Mouse (Mus musculus) gastrocnemius, postnatal 25 days (tissue): Measurements from ENCODE around the gene Tmem218. TPM values are rescaled to one million over a fixed set of nuclear protein-coding genes. Genes with fewer than 3 reads are reported as not detected.

Source experiments
- DNase-seq: peaks from one replicate; pipeline ENCODE4 v3.0.0; 2022
- total RNA-seq, 2 experiments: library from RNA; stranded (reverse); gene quantifications; 1 replicate in 1 of 2; 2 replicates in 1 of 2; pipeline ENCODE4 v1.2.3; 2021

Tmem218 gene
- total RNA-seq, 2 experiments from 2014 or later: 2.3 to 3.1 TPM

DNA sequence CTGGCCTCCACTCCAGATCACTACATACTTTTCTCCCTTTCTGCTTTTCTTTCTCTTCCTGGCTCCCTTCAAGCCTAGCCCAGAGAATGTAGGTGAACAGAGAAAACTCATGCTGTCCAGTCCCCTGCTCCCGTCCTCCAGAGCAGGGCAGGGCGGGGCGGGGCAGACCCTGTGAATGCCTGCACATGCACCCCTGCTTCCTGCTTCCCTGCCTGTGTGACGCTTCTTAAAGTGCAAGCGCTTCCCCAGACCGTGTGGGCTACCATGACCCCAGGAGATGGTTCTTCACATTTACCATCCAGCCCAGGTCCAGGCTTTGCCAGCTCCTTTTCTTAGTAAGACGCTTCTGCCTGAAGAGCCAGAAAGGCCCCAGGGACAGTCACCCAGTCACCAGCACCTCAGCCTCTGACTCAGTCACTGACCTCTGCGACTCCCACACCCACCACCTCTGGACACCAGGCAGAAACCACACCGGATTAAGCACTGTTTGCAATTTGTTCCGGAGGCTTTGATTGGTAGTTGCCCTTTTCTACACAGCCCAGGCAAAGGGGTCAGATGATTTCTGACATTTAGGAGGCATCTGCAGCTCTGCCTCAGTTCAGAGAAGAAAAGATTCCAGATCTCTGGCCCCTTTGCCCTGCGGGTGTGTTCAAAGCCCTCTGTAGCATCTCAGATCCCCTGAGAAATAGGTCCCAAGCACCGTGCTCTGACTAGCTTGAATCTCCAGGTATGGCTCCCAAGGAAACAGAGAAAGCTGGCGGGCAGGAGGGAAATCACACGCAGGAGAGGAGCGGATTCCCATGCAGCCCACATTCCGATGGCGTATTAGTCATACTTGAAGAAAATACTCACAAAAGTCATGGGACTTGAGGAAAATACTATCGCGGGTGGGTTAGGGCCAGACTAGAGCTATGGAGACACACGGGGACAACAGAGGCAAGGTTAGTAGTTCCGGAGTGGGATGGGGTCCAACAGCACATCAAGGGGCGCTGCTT is 24.5 kb downstream of the Tmem218 start:
- DNase-seq: no peak

DNA sequence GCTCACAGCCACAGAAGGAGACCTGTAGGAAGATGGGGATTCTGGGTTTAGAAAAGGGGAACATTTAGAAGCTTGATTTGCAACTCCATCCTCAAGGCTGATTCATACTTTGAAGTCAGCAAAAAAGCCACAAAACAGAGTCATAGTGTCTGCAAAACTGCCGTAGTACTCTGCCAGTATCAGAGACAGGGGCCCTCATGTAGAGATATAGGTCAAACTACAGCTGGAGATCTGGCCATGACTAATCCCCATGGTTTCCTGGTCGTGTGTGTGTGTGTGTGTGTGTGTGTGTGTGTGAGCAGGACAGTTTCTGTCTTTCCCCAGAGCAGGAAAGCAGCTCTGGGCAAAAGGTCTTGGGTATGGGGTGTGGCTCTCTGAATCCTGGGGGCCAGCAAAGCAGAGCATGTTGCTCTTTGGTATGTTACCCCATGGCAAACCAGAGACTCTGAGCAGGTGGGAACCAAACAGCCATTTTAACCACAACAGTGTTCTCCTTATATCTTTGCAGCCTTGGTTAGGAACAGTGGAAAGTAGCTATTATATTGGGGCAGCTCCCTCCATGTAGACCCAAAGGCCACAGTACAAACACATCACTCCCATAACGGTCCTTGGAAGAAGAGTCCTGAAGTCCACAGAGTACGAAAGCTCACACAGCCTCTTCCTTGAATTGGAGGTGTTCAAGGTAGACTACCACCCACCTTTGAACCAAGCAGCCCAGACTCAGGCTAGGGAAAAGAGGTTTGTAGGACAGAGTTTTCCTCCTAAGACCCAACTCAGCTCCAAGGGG is 28.1 kb downstream of the Tmem218 start:
- DNase-seq: no peak

DNA sequence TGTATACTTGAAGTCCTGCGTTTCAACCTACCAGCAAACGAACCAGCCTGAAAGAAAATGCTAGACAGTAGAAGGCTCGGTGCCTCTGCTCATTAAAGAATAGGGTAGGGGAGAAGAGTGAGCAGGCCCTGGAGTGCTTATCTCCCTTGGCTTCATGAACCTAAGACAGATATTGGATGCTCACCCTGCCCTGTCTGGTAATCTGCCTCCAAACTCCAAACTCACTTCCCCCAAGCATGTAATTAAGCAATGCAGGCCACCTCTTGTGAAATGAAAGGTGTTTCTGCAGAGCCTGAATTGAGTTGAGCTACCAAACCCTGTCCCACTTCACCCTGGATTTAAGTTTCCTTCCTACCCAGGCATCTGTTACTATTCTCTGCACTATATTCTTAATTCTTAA is 34.7 kb downstream of the Tmem218 start:
- DNase-seq: no peak

DNA sequence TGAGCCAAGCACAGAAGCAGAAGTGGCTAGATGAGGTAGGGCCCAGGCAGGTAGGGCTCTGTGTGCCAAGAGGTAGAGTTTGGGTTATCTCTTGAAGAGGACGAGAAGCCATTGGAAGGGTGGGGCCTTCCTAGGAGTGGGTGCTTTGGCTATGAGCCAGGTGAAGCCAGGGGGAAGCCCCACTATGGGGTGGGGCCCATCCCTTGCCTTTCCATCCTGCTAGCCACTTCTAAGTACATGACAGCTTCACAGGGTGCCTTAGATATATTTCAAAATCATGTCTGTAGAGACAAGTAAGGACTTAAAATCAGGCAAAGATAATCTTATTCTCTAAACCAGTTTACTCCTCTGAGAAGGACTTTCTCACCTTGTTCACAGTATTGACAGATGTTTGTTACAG is 36.6 kb downstream of the Tmem218 start:
- DNase-seq: no peak

DNA sequence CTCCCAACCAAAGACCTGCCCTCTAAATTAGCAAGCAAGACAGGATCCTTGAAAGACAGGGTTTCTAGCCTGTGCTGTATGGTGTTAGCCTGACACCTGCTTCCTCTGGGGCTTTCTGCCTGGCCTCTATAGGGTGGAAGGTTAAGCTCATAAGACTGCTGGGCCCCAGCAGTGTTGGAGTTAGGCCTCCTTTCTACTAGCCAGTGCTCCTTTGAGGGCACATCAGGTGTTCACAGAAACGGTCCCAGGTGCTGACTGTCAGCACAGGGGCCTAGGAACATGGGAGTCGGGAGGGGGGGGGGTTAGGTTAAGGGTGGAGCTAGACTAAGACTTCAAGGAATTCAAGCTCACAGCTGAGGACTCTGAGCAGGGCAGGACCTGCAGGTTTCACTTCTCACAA is 37.4 kb downstream of the Tmem218 start:
- DNase-seq: no peak

DNA sequence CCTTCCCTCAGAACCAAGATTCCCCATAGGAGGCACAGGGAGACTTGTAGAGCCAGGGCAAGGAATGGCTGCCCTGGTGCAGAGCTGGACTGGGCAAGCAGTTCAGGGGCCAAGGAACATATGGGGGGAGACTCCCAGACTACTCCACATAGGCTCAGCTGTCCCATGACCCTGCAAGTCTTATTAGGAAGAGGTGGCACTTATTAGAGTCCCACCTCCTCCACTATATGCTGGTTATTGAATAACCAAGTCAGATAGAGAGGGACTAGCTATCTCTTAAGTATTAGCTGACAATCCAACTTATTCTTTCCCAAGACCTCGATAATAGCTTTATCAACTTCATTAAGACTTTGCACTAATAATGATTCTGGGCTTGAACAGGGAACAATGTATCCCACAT is 37.8 kb downstream of the Tmem218 start:
- no peak for DNase-seq

DNA sequence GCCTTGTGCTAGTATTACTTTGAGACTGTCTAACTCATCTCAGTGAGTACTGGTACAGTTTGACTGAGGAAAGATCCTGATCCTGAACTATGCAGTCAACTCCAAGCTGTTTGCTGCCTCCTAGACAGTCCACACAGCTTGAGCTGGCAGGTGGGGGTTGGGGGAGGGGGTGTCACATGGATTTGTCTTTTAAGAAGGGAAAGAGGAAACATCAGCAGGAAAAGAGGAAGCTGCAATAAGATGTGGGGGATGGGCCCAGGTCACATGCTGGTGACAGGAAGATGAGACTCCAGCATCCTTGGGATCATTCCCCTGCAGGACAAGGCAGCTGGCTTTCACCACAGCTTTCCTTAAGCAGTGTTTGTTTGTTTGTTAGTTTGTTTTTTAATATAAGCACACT is 39.4 kb downstream of the Tmem218 start:
- DNase-seq: peak; percentile 40

DNA sequence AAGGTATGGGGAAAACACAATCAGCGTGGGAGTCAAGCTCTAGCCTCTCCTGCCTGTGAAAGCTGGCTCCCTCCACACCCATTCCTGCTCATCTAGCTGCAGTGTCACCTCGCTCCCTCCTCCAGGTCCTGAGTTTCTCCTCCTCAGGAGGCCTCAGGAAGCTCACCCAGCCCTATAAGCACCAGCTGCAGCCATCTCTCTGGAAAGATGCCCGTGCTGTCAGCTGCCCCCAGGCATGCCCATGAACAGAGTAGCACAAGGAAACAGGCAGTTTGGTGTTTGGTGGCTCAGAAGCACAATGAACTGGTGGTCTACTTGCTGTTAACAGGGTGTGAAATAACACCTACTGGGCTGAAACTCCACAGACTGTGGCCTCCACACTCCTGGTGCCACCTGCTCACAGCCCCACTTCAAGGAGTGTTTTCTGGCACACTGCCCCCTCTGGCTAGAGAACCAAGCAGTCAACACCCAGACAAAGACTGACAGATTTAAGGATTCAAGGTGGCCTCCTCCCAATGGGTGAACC is 40.4 kb downstream of the Tmem218 start:
- DNase-seq: no peak

DNA sequence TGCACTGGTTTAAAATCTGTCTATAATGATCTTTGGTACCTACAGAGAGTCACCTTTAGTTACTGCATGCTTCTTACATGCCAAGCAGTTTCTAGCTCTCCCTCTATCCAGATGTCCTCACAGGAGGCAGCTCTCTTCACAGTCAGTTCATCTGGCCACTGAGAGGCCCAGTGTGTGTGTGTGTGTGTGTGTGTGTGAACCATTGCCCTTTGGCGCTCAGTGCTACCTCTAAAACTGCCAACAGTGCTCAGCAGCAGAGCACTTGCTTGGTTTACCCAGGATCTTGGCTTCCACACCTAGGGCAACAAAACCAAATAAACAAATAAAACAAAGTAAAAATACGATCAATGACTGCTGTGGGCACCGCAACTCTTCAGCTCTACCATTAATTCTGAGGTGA is 42.0 kb downstream of the Tmem218 start:
- DNase-seq: no peak

DNA sequence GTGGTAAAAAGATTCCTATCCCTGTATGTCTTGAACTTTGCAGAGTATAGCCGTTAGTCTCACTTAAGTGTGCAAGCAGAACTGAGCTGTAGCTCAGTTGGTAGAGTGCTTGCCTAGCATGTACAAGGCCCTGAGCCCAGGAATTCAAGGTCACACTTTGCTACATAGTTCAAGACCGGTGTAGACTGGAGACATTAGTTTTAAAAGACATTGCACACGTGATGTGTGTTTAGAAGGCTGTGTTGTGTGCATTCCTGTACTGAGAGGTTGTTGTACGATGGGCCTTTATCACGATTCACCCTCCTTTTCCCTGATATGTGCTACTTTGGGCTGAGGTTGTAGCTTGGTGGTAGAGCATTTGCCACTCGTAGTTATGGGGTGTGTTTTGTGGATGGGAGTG is 42.6 kb downstream of the Tmem218 start:
- no peak for DNase-seq

DNA sequence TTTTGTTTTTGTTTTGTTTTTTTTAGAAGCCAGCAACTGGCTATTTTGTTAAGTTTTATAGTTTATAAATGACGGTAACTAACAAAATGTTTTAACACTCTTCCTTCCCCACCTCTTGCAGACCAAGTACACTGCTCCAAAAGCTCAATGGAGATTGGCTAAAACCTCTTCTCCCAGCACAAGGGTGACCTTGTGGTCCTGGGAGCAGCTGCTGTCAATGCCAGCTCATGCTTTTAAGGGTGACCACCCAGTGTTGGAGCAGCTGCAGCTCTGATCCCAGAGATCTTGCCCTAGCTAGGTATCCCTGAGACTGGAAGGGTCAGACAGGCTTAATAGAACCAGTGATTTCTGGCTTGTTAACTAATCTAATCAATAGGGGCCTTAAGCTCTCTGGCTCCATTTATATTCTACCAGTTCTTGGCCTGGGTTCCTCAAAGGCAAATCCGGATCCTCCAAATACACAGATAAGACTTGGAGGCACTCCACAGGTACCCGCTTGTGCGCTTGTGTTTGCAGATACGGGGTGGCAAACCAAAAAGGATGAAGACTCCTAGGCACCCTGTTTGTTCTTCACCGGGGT is 46.6 kb downstream of the Tmem218 start:
- DNase-seq: no peak

DNA sequence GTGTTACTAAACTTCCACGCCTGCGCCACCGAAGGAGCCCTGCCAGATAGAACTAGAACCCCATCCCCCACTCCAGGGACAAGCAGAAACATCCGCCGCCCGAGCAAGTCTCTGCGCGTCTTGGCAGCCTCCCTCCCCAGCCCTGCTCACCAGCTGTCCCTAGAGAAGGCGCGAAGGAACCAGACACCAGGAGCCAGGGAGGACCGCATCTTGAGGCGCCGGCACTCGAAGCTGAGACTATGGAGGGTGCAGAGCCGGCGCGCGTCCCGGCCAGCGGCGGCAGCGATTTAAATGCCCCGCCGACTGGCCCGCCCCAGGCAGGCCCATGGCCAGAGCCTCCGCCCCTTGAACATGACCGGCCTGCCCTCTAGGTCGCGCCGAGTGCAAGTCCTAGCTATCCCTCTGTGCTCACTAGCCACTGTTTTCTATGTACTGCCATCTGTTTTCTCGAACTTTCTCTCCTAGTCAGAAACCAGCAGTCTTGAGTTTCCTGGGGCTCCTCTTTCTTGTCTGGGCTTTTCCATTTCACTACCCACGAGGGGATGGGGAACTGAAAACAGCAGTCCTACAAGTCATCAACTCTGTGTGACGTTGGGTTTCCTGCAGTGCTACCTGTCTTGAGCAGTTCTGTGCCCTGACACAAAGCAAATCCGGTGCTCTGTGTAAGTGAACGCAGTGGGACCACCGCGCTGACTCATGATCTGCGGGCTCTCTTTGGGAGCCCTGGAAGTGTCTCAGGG is 47.3 kb downstream of the Tmem218 start, which contains the start of gene Slc37a2:
Gene Slc37a2, minus strand, starts transcription at position 590 of the 740 bp plus-strand sequence.
- peak; percentile 74 for DNase-seq

DNA sequence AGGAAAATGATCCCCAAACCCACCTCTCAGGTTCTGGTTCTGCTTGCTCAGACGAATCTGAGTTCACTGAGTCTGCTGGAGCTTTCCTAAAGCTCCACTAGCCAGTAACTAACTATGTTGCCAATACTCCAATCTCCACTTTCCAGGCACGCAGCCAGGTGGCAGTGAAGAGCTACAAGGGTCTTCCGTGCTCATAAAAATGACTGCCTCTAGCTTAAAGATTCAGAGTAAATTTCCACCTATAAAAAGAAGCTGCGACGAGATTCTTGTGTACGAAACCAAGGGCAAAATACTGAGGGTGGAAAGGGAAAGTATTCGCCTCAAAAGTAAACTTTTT is 47.8 kb downstream of the Tmem218 start:
- DNase-seq: no peak

DNA sequence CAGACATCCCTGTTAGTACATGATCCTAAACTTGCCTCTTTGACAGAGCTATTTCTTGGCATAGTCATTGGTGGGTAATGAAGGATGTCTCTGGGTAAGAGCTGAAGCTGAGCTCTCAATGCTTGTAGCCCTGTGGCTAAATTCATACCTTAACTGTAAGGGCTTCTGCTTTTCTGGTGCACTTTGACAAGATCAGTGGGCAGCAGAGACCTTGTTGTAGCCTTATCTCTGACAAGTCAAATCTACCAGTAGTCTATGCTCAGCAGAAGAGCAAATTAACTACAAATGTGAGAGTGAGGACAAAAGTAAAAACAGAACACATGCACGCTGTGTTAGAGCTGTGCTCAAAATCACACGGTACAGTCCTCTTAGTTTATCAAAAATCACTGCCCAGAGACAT is 58.6 kb downstream of the Tmem218 start:
- DNase-seq: no peak

Other genes starting within 250 kb of the Tmem218 start
- 10 to 100 TPM; 30.1 to 31.4 TPM for gene Pknox2, start 60.8 kb upstream of the Tmem218 start, total RNA-seq
- 1 to 10 TPM in 1 of 2 experiments, under 1 TPM in 1; 0.92 to 1.1 TPM for gene Slc37a2, start 47.5 kb downstream of the Tmem218 start, total RNA-seq
- 1 to 10 TPM; 1.2 to 1.3 TPM for gene Ccdc15, start 140.2 kb downstream of the Tmem218 start, total RNA-seq
- gene Hepacam, start 159.1 kb downstream of the Tmem218 start, total RNA-seq: under 1 TPM; 0.13 to 0.33 TPM
- gene Robo4, start 193.7 kb downstream of the Tmem218 start, total RNA-seq: 1 to 10 TPM; 7.6 to 9.7 TPM
- not detected for gene Robo3, start 225.0 kb downstream of the Tmem218 start, total RNA-seq